Mouse (Mus musculus): ENCODE results near the gene Ksr1.

GRCm38 (mm10) chr11:79125775-79126174 lies 20.4 kb downstream of the Ksr1 start:
- TF ChIP-seq CTCF (IDR thresholded peaks at IDR 0.05; ENCODE audit: low read depth) (no peak), EP300 (IDR thresholded peaks at IDR 0.05; ENCODE audit: low read depth) (no peak)

Measured in liver, postnatal 0 days (tissue).